Mouse (Mus musculus): ENCODE measurements around the gene Rnf39. TPM values are rescaled to one million over a fixed set of nuclear protein-coding genes. Genes with fewer than 3 reads are reported as not detected.

The Rnf39 gene
- polyA plus RNA-seq (2015; fragmentation: Nextera tagmentation; extraction: Ambion mirVana), result 0.42 and 0.45 TPM in 2 replicates

GRCm38 (mm10) chr17:36942791-36943471 is at the start of gene Rnf39:
Rnf39 (plus strand) TSS chr17:36942918.
- no peak for DNase-seq (ENCODE audit: low spot score)

GRCm38 (mm10) chr17:36893387-36893786 is 49.3 kb upstream of the Rnf39 start:
- DNase-seq (ENCODE audit: low spot score), result no peak

- no peak for DNase-seq (ENCODE audit: low spot score)
Observed at GRCm38 (mm10) chr17:36896583-36896982, 46.1 kb upstream of the Rnf39 start.

- no peak for DNase-seq (ENCODE audit: low spot score)
Observed at GRCm38 (mm10) chr17:36897065-36897464, 45.7 kb upstream of the Rnf39 start.

- DNase-seq (ENCODE audit: low spot score), result no peak
Observed at GRCm38 (mm10) chr17:36897552-36898205, 45.0 kb upstream of the Rnf39 start, which contains the start of gene Trim31. Trim31 (plus strand) TSS chr17:36898118.

- no peak for DNase-seq (ENCODE audit: low spot score)
Observed at GRCm38 (mm10) chr17:36899376-36899775, 43.3 kb upstream of the Rnf39 start.

GRCm38 (mm10) chr17:36900001-36900400 is 42.7 kb upstream of the Rnf39 start:
- no peak for DNase-seq (ENCODE audit: low spot score)

GRCm38 (mm10) chr17:36900691-36901090 is 42.0 kb upstream of the Rnf39 start:
- DNase-seq (ENCODE audit: low spot score), result peak; percentile 5

- no peak for DNase-seq (ENCODE audit: low spot score)
Observed at GRCm38 (mm10) chr17:36903651-36904050, 39.1 kb upstream of the Rnf39 start.

- DNase-seq (ENCODE audit: low spot score), result no peak
Observed at GRCm38 (mm10) chr17:36908235-36908634, 34.5 kb upstream of the Rnf39 start.

- DNase-seq (ENCODE audit: low spot score), result no peak
Observed at GRCm38 (mm10) chr17:36909802-36910201, 32.9 kb upstream of the Rnf39 start.

GRCm38 (mm10) chr17:36912031-36912430 is 30.7 kb upstream of the Rnf39 start:
- no peak for DNase-seq (ENCODE audit: low spot score)

- DNase-seq (ENCODE audit: low spot score), result peak; percentile 72
Observed at GRCm38 (mm10) chr17:36914108-36914507, 28.6 kb upstream of the Rnf39 start.

GRCm38 (mm10) chr17:36915076-36915475 is 27.6 kb upstream of the Rnf39 start:
- DNase-seq (ENCODE audit: low spot score), result peak; percentile 63

GRCm38 (mm10) chr17:36920239-36920638 is 22.5 kb upstream of the Rnf39 start:
- no peak for DNase-seq (ENCODE audit: low spot score)

GRCm38 (mm10) chr17:36922715-36923114 is 20.0 kb upstream of the Rnf39 start:
- no peak for DNase-seq (ENCODE audit: low spot score)

GRCm38 (mm10) chr17:36923491-36923890 is 19.2 kb upstream of the Rnf39 start:
- DNase-seq (ENCODE audit: low spot score), result no peak

- DNase-seq (ENCODE audit: low spot score), result no peak
Observed at GRCm38 (mm10) chr17:36927496-36928120, 15.1 kb upstream of the Rnf39 start.

GRCm38 (mm10) chr17:36929236-36929932 is 13.3 kb upstream of the Rnf39 start:
- no peak for DNase-seq (ENCODE audit: low spot score)

- DNase-seq (ENCODE audit: low spot score), result no peak
Observed at GRCm38 (mm10) chr17:36930233-36930632, 12.5 kb upstream of the Rnf39 start.

- DNase-seq (ENCODE audit: low spot score), result no peak
Observed at GRCm38 (mm10) chr17:36931130-36931529, 11.6 kb upstream of the Rnf39 start.

- DNase-seq (ENCODE audit: low spot score), result no peak
Observed at GRCm38 (mm10) chr17:36931806-36932205, 10.9 kb upstream of the Rnf39 start.
